ENCODE assay signal across 9 mouse cellular contexts in the genomic region with DNA sequence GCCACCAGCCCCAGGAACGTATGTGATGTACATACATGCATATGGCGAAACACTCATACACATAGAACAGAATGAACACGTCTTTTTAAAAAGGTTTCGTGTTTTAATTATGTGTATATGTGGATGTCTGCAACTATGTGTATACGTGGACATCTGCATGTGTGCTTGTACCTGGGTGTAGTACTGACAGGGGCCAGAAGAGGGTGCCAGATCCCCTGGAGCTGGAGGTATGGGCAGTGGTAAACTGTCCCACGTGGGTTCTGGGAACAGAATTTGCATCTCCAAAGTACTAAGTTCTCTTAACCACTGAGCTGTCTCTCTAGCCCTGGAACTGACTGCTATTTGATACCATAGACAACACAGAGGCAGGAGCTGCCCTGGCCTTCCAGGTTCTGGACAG. TPM values are rescaled to one million over a fixed set of nuclear protein-coding genes. Genes with fewer than 3 reads are reported as not detected.
DNase-seq lines count a peak whose midpoint lies in the region; ATAC-seq and TF ChIP-seq lines count a peak whose summit lies in the region.
"Had no signal": no experiment of that assay in that cellular context is flagged by ENCODE, and none has a peak within 500 bp of the region (broad histone marks: within the 10 kb centered on the region; RNA-seq: fewer than 3 reads in every experiment).

No protein-coding gene starts in this region.

- H3K4me1 ChIP-seq in heart, postnatal 0 days (ENCODE audit: control insufficient read depth, insufficient read depth), result no peaks in the 10 kb centered on the region
- no peaks in the 10 kb centered on the region for H3K4me1 ChIP-seq in cortical plate, adult 2 months (ENCODE audit: control insufficient read depth, insufficient read depth, low read length)

- H3K9ac ChIP-seq in heart, postnatal 0 days (replicated peaks; ENCODE audit: low read depth, low read length), result no peak overlapping the region
- H3K9ac ChIP-seq: limb, embryonic 12.5 days had no signal

- WGBS in heart, postnatal 0 days, result 70% methylated on average over 6 of the region's 6 CpGs

- no peak for TF ChIP-seq EP300 in heart, postnatal 0 days (IDR thresholded peaks at IDR 0.05; ENCODE audit: low read depth)

- H3K36me3 ChIP-seq in heart, postnatal 0 days (replicated peaks; ENCODE audit: control insufficient read depth, insufficient read depth, low read length), result no peaks in the 10 kb centered on the region
- H3K36me3 ChIP-seq: limb, embryonic 12.5 days had no signal

- TF ChIP-seq CTCF in heart, postnatal 0 days (IDR thresholded peaks at IDR 0.05; ENCODE audit: low read depth), result peak; percentile 44
- TF ChIP-seq CTCF in cortical plate, adult 2 months (IDR thresholded peaks at IDR 0.05; ENCODE audit: extremely low read depth, insufficient read depth, low read length), result peak; percentile 37

- DNase-seq in heart, postnatal 0 days (ENCODE audit: low spot score), result no peak
- DNase-seq in heart, adult 9 months (ENCODE audit: low spot score in 2 of 2), result no peak
- DNase-seq in spleen, postnatal 10 days (ENCODE audit: low spot score in 2 of 2), result peak; percentile 57 to 77
- no peak for DNase-seq in spleen, postnatal 36 days (ENCODE audit: low spot score in 2 of 2)
- DNase-seq in lung, postnatal 36 days, result peak; percentile 35
- DNase-seq in frontal cortex, adult 2 months (ENCODE audit: extremely low spot score in 1 of 2, low spot score in 1 of 2), result no peak
- DNase-seq in Muller cell, postnatal 12 days (ENCODE audit: inconsistent ontology term), result no peak

- no peak for ATAC-seq in heart, postnatal 0 days (ENCODE audit: insufficient read depth, low read depth)

- 0 out of 2 replicates have a peak, but pooled peaks cover 2% of the 10 kb centered on the region for H3K9me3 ChIP-seq in heart, postnatal 0 days (replicated peaks; ENCODE audit: control insufficient read depth, low read length)

- H3K4me3 ChIP-seq in heart, postnatal 0 days (ENCODE audit: low read depth, low read length), result no peak overlapping the region
- H3K4me3 ChIP-seq in cortical plate, adult 2 months (ENCODE audit: insufficient read depth, low read length), result no peak overlapping the region
- H3K4me3 ChIP-seq: limb, embryonic 12.5 days had no signal

- no peak for TF ChIP-seq POLR2A in cortical plate, adult 2 months (IDR thresholded peaks at IDR 0.05; ENCODE audit: extremely low read depth, insufficient read depth, low read length)

- H3K27me3 ChIP-seq in heart, postnatal 0 days (ENCODE audit: control insufficient read depth, insufficient read depth, low read length), result no peaks in the 10 kb centered on the region
- H3K27me3 ChIP-seq: limb, embryonic 12.5 days had no signal

- H3K27ac ChIP-seq in heart, postnatal 0 days (ENCODE audit: low read depth), result no peak overlapping the region
- H3K27ac ChIP-seq in cortical plate, adult 2 months (ENCODE audit: insufficient read depth, low read length), result no peak overlapping the region
- H3K27ac ChIP-seq: limb, embryonic 12.5 days had no signal

- H3K4me2 ChIP-seq in heart, postnatal 0 days (ENCODE audit: low read depth, low read length), result no peak overlapping the region
- H3K4me2 ChIP-seq: limb, embryonic 12.5 days had no signal

RNA-seq across cellular contexts. Expression of gene Cd2, which starts 30.4 kb away (rescaled TPM):
- total RNA-seq in heart, postnatal 0 days (2014; rRNA removed; ENCODE audit: low replicate concordance), result 0.62 TPM in 1 of 2 replicates, not detected in the other
- polyA plus RNA-seq in heart, postnatal 0 days (2015; fragmentation: Nextera tagmentation; extraction: Ambion mirVana), result 0.19 TPM in 1 of 2 replicates, not detected in the other
- polyA plus RNA-seq in cortical plate, adult 2 months (2012; rRNA removed), result 0.21 and 0.26 TPM in 2 replicates
- 0.11 and 0.14 TPM in 2 replicates for polyA plus RNA-seq in frontal cortex, adult 2 months (2012; rRNA removed)
- polyA plus RNA-seq: limb, embryonic 12.5 days had no signal

RNA-seq across cellular contexts. Expression of gene Igsf3, which starts 58.8 kb away (rescaled TPM):
- 23.9 and 27.1 TPM in 2 replicates for total RNA-seq in heart, postnatal 0 days (2014; rRNA removed; ENCODE audit: low replicate concordance)
- polyA plus RNA-seq in heart, postnatal 0 days (2015; fragmentation: Nextera tagmentation; extraction: Ambion mirVana), result 16.6 and 18.0 TPM in 2 replicates
- 4.2 and 4.6 TPM in 2 replicates for polyA plus RNA-seq in cortical plate, adult 2 months (2012; rRNA removed)
- polyA plus RNA-seq in frontal cortex, adult 2 months (2012; rRNA removed), result 13.4 TPM in 2 replicates

Comparison
In these comparisons a context has a peak if more than half of its experiments do, and no peak if none do; other contexts are left out.
1. DNase-seq: peak in spleen, postnatal 10 days (2 of 2) and lung, postnatal 36 days (single experiment); none in heart, postnatal 0 days (single experiment), heart, adult 9 months (0 of 2), spleen, postnatal 36 days (0 of 2), frontal cortex, adult 2 months (0 of 2) and Muller cell, postnatal 12 days (single experiment).